Mouse (Mus musculus) liver, embryonic 14.5 days (tissue): ENCODE measurements around the gene Slfn14.
A peak's percentile ranks its signal among the peaks of the same experiment; 100 is the strongest.

Source experiments
- CTCF ChIP-seq: IDR thresholded peaks from 2 replicates; pipeline ENCODE4 v1.5.1; 2016; ENCODE audit warnings: antibody characterized with exemption, low read depth, control low read depth
- EP300 ChIP-seq: IDR thresholded peaks from 2 replicates; pipeline ENCODE4 v1.6.1; 2016; ENCODE audit warnings: antibody characterized with exemption, low read depth

DNA sequence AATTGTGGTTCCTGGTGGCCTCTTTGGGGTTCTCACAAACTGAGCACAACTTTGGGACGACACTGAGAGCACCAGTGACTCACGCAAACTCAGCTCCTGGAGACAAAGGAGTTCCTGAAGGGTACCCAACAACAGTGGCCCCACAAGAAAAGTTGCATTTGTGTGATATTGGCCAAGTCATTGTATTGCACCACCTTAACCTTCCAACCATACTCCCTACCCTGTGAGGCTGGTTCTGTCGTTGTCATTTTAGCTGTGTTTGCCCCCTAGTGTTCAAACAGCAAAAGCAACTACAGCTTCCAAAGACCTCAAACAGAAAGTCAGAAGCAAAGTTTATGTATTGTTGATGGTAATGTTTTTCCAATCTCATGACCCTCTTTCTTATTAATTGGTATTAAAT is 23.4 kb downstream of the Slfn14 start:
- TF ChIP-seq CTCF (peak; percentile 86), EP300 (peak; percentile 26; the same call in 1 of the 2 replicates)
